Mouse (Mus musculus) forebrain, embryonic 15.5 days (tissue): ENCODE results near the gene E330021D16Rik. TPM values are rescaled to one million over a fixed set of nuclear protein-coding genes. Genes with fewer than 3 reads are reported as not detected.

ENCODE experiments used
- ATAC-seq: fragments of 200-750 bp; cut with Nextera tagmentation; replicated peaks from 2 replicates; pipeline ENCODE4 v1.8.0; 2017; ENCODE audit warnings: mild to moderate bottlenecking, moderate TSS enrichment, moderate library complexity
- H3K27ac ChIP-seq: fragments of 300-500 bp; sonication (generic); replicated peaks from 2 replicates; pipeline ENCODE4 v1.5.1; 2015; ENCODE audit warnings: mild to moderate bottlenecking, inconsistent platforms
- H3K27me3 ChIP-seq: fragments of 300-500 bp; sonication (generic); 2 replicates; pipeline ENCODE4 v1.6.1; 2015; ENCODE audit warnings: inconsistent platforms
- H3K36me3 ChIP-seq: fragments of 300-500 bp; sonication (generic); 2 replicates; pipeline ENCODE4 v1.6.1; 2015; ENCODE audit warnings: mild to moderate bottlenecking, inconsistent platforms
- H3K4me1 ChIP-seq: fragments of 300-500 bp; sonication (generic); 2 replicates; pipeline ENCODE4 v1.6.1; 2015; ENCODE audit warnings: inconsistent platforms
- H3K4me2 ChIP-seq: fragments of 300-500 bp; sonication (generic); replicated peaks from 2 replicates; pipeline ENCODE4 v1.6.1; 2015; ENCODE audit warnings: mild to moderate bottlenecking, inconsistent platforms
- H3K4me3 ChIP-seq: fragments of 300-500 bp; sonication (generic); 2 replicates; pipeline ENCODE4 v1.5.1; 2015; ENCODE audit warnings: mild to moderate bottlenecking, inconsistent platforms
- H3K9ac ChIP-seq: fragments of 300-500 bp; sonication (generic); replicated peaks from 2 replicates; pipeline ENCODE4 v1.6.1; 2015; ENCODE audit warnings: mild to moderate bottlenecking, inconsistent platforms
- H3K9me3 ChIP-seq: fragments of 300-500 bp; sonication (generic); 2 replicates; pipeline ENCODE4 v1.6.1; 2016; ENCODE audit warnings: inconsistent platforms
- WGBS: fragments of 180-500 bp; shearing (Covaris S2); methylation state at CpG from one replicate; pipeline ENCODE4 v1.1.7; 2015; ENCODE audit warnings: mixed read lengths; 5-methylcytosine and 5-hydroxymethylcytosine counted together
- polyA plus RNA-seq: library from polyadenylated mRNA; unstranded; fragments of >200 nt; fragmentation: Nextera tagmentation; extraction: Ambion mirVana; gene quantifications from 2 replicates; pipeline ENCODE4 v1.2.1, GENCODE M21; 2015

Gene E330021D16Rik
- polyA plus RNA-seq, 1 experiment from 2014 or later: not detected

DNA sequence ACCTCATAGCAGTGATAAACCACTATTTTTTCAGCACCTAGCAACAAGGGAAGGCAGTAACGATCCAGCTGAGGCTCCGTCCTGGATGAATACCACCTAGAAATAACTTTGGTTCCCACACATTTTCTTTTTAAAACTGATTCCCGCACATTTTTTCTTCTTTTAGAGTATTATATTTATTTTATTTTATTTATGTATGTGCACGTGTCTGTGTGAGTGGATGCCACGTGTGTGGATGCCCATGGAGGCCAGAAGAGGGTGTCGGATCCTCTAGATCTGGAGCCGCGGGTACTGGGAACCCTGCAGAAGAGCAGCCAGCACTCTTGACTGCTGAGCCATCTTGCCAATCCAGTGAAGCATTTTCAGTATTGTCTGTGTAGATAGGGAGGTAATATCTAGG, 52.1 kb downstream of the E330021D16Rik start:
- no peaks in the 10 kb centered on the region for H3K27me3 ChIP-seq
- no peak overlapping the region for H3K4me2 ChIP-seq
- H3K9ac ChIP-seq: no peak overlapping the region
- no peak overlapping the region for H3K4me3 ChIP-seq
- H3K36me3 ChIP-seq: no peaks in the 10 kb centered on the region
- no peak for ATAC-seq
- no peak overlapping the region for H3K27ac ChIP-seq
- 89% methylated on average over 8 of the region's 8 CpGs for WGBS
- H3K4me1 ChIP-seq: peaks cover 10% of the 10 kb centered on the region; the same call in 1 of the 2 replicates
- H3K9me3 ChIP-seq: no peaks in the 10 kb centered on the region

DNA sequence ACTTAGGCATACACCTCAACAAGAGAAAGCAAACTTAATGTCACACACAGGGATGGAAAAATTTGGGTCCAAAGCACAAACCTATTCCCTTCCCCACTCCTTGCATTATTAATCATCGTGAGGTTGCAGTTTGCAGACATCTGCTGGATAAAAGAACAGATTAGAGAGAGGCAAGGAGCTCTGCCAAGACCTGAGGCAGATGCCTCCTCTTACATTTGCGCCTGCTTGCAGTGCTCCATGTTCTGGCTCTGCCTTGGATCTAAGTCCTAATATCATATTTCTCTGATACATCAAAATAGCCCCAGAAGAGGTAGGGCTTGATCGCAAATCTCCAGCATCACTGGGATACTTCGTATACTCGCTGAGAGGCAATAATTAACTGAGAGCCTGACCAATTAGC, 56.9 kb downstream of the E330021D16Rik start:
- Histone ChIP-seq H3K27ac (no peak overlapping the region), H3K4me1 (peaks cover under 1% of the 10 kb centered on the region; the same call in 1 of the 2 replicates), H3K27me3 (no peaks in the 10 kb centered on the region), H3K9ac (no peak overlapping the region), H3K4me3 (no peak overlapping the region), H3K9me3 (no peaks in the 10 kb centered on the region), H3K36me3 (no peaks in the 10 kb centered on the region), H3K4me2 (no peak overlapping the region)
- no peak for ATAC-seq
- WGBS: 64% methylated on average over 5 of the region's 5 CpGs

DNA sequence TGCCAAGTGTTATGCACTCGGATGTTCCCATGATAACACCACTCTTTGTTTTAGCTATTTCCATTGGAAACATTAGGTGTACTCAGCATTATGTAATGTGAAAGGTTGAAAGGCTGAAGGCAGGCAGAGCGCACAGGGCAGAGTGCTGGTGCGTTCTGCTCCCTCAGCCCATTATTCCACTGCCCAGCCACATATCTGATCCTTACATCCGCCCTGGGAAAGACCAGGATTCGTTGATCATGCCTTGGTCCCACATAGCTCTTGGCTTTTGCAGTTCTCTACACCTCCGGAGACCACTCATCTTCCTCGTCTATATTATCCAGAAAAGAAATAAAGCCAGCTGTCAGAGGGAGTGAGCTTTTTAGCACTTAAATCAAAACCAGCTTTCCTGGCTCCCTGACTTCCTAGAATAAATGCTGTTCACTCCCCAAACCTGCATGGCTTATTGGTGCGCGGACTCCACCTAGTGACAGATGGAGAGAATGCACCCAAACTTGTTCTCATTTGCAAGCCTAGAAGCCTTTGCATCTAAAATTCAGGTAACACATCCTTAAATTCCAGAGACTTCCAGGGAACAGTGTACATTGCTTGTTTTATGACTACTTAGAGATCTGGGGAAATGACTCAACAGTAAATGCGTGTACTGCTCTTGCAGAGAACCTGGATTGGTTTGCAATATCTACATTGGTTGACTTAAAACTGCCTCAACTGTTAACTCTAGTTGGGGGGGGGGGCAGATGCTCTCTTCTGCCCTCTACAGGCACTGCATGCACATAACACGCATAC, 61.8 kb downstream of the E330021D16Rik start:
- Histone ChIP-seq H3K27me3 (no peaks in the 10 kb centered on the region), H3K4me3 (no peak overlapping the region), H3K4me2 (no peak overlapping the region), H3K4me1 (peaks cover 3% of the 10 kb centered on the region; the same call in 1 of the 2 replicates), H3K36me3 (no peaks in the 10 kb centered on the region), H3K9me3 (no peaks in the 10 kb centered on the region), H3K9ac (no peak overlapping the region), H3K27ac (no peak overlapping the region)
- peak; percentile 69; the same call in 1 of the 2 replicates for ATAC-seq
- 43% methylated on average over 11 of the region's 11 CpGs for WGBS

Other genes with a start within 250 kb of the E330021D16Rik start
- gene Grin2b, start 242.1 kb downstream of the E330021D16Rik start, polyA plus RNA-seq: 88.2 and 92.1 TPM in 2 replicates
- not detected in 2 replicates for gene Gm8994, start 88.0 kb downstream of the E330021D16Rik start, polyA plus RNA-seq
- gene Atf7ip, start 90.6 kb upstream of the E330021D16Rik start, polyA plus RNA-seq: 45.6 and 46.9 TPM in 2 replicates
- gene Plbd1, start 246.4 kb upstream of the E330021D16Rik start, polyA plus RNA-seq: 0.29 and 0.34 TPM in 2 replicates